Mouse (Mus musculus): ENCODE measurements around the gene Ift80. TPM values are rescaled to one million over a fixed set of nuclear protein-coding genes. Genes with fewer than 3 reads are reported as not detected.
A peak's percentile ranks its signal among the peaks of the same experiment; 100 is the strongest.

Ift80 gene
- total RNA-seq, 1 experiment from 2014 or later = 33.7 TPM

DNA sequence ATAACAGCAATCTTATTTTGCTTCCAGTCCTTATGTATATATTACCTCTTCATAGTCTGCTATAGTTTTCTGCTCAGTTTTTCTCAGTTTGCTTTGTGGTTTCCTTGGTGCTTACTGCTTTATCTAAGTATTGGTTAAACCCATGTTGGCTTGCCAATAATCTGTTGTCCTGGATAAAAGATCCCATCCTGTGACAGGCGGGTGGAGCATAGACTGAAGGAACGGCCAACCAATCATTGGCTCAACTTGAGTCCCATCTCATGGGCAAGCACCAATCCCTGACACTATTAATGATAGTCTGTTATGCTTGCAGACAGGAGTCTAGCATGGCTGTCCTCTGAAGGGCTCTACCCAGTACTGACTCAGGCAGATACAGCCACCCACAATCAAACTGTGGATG lies 130.3 kb downstream of the Ift80 start:
- ATAC-seq (replicated peaks in 1 of 2; ENCODE audit: insufficient read depth in 1 of 2, low FRiP score in 2 of 2, low TSS enrichment in 1 of 2, low read depth in 1 of 2, poor library complexity in 2 of 2, severe bottlenecking in 2 of 2) = no peak

DNA sequence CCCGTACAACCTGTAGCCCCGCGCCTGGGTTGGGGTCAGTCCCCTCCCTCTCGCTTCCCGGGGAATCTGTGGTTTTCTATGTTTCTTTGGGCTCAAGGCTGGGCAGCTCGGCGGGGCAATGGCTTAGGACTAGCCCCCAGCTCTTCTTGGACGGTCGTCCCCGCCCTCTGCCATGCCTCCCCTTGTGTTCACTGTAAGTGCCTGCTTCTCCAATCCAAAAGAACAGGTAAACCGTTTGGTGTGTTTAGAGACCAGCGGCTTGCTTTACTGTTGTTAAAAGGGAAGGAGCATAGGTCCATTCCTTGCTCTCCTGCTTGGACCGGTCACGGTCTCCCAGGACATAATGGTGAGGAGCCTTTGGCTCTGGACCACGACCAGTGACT lies 133.8 kb downstream of the Ift80 start:
- peak; percentile 8 to 19; a peak in 1 of 4 replicates for ATAC-seq (replicated peaks in 1 of 2; ENCODE audit: insufficient read depth in 1 of 2, low FRiP score in 2 of 2, low TSS enrichment in 1 of 2, low read depth in 1 of 2, poor library complexity in 2 of 2, severe bottlenecking in 2 of 2)

DNA sequence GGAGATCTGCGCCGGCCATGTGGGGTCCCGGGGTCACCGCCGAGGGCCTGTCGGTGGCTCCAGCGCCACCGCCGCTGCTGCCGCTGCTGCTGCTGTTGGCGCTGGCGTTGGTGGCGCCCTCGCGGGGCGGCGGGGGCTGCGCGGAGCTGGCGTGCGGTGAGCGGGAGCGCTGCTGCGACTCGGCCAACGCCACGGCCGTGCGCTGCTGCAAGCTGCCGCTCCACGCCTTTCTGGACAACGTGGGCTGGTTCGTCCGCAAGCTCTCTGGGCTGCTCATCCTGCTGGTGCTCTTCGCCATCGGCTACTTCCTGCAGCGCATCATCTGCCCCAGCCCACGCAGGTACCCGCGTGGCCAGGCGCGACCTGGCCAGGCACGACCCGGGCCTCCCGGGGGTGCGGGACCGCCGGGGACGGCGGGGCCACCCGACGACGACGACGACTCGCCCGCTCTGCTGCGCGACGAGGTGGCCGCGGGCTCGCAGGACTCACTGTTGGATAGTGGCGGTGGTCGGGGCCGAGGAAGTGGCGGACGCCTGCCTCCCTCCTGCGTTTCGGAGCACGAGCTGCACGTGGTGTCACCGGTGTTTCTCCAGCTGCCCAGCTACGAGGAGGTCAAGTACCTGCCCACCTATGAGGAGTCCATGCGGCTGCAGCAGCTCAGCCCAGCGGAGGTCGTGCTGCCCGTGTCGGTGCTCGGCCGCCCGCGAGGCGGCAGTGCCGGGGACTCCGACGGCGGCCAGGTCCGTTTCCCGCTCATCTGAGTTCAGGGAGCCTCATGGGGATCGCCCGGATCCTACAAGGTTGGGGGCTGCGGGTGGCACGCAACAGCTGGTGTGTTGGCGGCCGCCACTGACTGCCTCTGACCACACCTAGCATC lies 134.4 kb downstream of the Ift80 start:
- peak; percentile 47 to 65 for ATAC-seq (replicated peaks in 1 of 2; ENCODE audit: insufficient read depth in 1 of 2, low FRiP score in 2 of 2, low TSS enrichment in 1 of 2, low read depth in 1 of 2, poor library complexity in 2 of 2, severe bottlenecking in 2 of 2)

DNA sequence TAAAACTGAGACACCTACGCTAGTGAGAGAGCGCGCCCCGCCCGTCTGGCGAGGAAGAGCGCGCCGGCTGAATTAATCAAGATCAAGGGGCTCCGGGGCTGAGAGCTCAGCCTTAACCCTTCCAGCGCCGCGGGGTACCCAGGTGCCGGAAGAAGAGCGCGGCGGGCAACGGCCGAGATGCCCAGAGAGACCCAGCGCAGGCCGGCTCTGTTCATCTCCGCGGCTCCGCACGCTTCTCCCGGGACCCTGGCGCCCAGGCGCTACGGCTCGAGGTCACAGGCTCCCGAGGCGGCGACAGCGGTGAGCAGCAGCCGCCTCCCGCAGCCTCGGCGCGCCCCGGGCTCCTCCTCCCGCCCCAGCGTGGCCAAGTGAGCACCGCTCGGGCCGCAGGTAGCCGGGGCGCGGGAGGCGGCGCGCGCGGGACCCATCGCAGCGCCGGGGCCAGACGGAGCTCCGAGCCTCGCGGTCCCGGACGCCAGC lies 135.1 kb downstream of the Ift80 start, which contains the start of gene 1110032F04Rik:
Gene 1110032F04Rik, plus strand, starts transcription at position 376 of the 480 bp plus-strand sequence.
- peak in 1 of 2 experiments; percentile 18; a peak in 1 of 4 replicates for ATAC-seq (replicated peaks in 1 of 2; ENCODE audit: insufficient read depth in 1 of 2, low FRiP score in 2 of 2, low TSS enrichment in 1 of 2, low read depth in 1 of 2, poor library complexity in 2 of 2, severe bottlenecking in 2 of 2)

DNA sequence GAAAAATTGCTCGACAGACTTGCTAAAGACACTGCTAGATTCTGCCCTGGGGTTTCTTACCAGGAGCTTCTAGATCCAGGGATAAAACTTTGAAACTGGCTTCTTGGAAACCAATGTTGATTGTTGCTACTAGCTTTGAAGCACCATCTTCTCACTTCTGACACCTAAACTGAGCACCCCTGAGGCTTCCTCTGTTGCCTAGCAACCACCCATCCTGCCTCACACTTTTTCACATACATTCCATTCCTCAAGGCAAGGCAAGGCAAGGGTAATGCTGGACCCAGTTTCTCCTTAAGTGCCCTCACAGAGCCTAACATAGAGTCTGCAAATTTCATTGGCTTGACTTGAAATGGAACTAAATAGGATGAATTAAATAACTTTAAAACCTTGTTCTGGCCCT lies 152.0 kb downstream of the Ift80 start:
- no peak for ATAC-seq (replicated peaks in 1 of 2; ENCODE audit: insufficient read depth in 1 of 2, low FRiP score in 2 of 2, low TSS enrichment in 1 of 2, low read depth in 1 of 2, poor library complexity in 2 of 2, severe bottlenecking in 2 of 2)

DNA sequence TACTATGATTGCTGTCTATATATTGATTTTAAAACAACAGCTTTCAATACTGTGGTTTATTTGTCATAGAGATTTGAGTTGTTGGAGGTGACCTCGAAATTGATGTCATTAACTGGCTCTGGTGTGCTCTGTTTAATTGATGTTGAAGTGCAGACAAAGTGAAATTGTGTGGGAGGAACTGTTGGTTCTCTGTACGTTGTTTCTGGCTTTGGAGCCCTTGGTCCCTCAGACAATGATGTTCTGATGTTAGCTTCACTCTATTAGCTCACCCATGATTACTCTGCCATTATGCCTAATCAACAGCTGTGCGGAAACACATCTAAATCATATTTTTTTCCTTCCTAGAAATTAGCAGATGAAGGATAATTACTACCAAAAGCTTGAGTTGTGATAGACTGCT lies 156.0 kb downstream of the Ift80 start:
- no peak for ATAC-seq (replicated peaks in 1 of 2; ENCODE audit: insufficient read depth in 1 of 2, low FRiP score in 2 of 2, low TSS enrichment in 1 of 2, low read depth in 1 of 2, poor library complexity in 2 of 2, severe bottlenecking in 2 of 2)

DNA sequence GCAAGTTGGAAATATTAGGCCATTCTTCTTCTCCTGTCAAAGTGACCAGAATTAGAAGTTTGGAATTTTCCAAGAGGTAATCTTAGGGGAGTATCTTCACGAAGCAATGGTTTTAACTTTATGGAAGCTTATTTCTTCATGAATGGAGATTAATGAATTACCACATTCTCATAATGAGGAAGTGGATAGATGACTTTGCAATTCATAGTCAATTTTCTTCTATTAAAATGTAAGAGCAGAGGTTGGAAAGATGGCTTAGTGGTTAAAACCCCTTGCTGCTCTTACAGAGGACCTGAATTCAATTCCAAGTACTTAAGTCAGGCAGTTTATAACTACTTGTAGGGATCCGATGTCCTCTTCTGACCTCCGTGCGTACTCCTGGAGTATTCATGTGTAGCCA lies 160.3 kb downstream of the Ift80 start:
- ATAC-seq (replicated peaks in 1 of 2; ENCODE audit: insufficient read depth in 1 of 2, low FRiP score in 2 of 2, low TSS enrichment in 1 of 2, low read depth in 1 of 2, poor library complexity in 2 of 2, severe bottlenecking in 2 of 2) = peak; percentile 29 to 65; a peak in 3 of 4 replicates

Other genes with a start within 250 kb of the Ift80 start
- gene 1110032F04Rik, start 135.0 kb downstream of the Ift80 start, total RNA-seq (2017) = 0.05 TPM in 1 of 2 replicates, not detected in the other
- gene Smc4, start 168 bp upstream of the Ift80 start, total RNA-seq (2017) = 470 and 545 TPM in 2 replicates
- gene Trim59, start 40.2 kb upstream of the Ift80 start, total RNA-seq (2017) = 27.8 and 34.1 TPM in 2 replicates
- 63.7 and 70.6 TPM in 2 replicates for gene Kpna4, start 122.5 kb upstream of the Ift80 start, total RNA-seq (2017)
- gene Arl14, start 217.8 kb upstream of the Ift80 start, total RNA-seq (2017) = 1.0 TPM in 1 of 2 replicates, not detected in the other